ENCODE assay signal across 19 mouse cellular contexts in the genomic region with DNA sequence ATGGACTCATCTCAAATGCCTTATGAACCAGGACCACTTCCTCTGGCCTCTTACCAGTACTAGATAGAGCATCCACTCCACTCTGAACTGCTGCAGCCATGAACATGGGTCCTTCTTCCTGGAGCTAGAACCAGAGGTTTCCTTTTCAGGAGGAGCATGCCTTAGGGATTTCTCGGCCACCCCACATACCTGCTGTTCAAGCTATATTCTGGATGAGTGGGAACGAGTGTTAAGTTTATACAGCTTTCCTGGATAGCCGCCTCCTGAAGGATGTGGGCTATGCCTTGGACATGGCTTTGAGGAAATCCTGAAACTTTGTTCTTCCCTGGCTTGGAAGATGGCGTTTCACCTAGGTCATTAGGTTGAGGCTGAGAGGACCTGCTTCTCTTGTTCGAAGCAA.
DNase-seq lines count a peak whose midpoint lies in the region.
"Had no signal": no experiment of that assay in that cellular context is flagged by ENCODE, and none has a peak within 500 bp of the region (broad histone marks: within the 10 kb centered on the region; RNA-seq: fewer than 3 reads in every experiment).

No protein-coding gene starts in this region.

- intact Hi-C loops in heart, postnatal 10 days (cut with DNase I): no loop called here

- peak; percentile 18 for DNase-seq in heart, adult 11 months
- no peak for DNase-seq in heart, postnatal 10 days
- DNase-seq in right cerebral cortex, adult 18-20 months: peak; percentile 39
- no peak for DNase-seq in right cerebral cortex, postnatal 4 days
- DNase-seq in brain, adult 2 months (ENCODE audit: low read depth, low spot score): peak; percentile 71
- peak; percentile 23 to 39 for DNase-seq in frontal cortex, postnatal 36 days (ENCODE audit: low spot score in 2 of 2)
- no peak for DNase-seq in retina, embryonic 14.5 days (ENCODE audit: low spot score)
- DNase-seq: adrenal gland, adult 2 months; adrenal gland, postnatal 14 days; cerebellum, adult 11-12 months; cerebellum, adult 8-10 months; cerebellum, postnatal 10 days; cerebellum, postnatal 36 days; embryo, embryonic 11 days; gastrocnemius, adult 2 months; gastrocnemius, postnatal 14 days; heart, adult 18-20 months; heart, postnatal 14 days; heart, postnatal 4 days had no signal

Comparison
In these comparisons a context has a peak if more than half of its experiments do, and no peak if none do; other contexts are left out.
1. DNase-seq: peak in heart, adult 11 months (single experiment), right cerebral cortex, adult 18-20 months (single experiment), brain, adult 2 months (single experiment) and frontal cortex, postnatal 36 days (2 of 2); none in heart, postnatal 10 days (0 of 2), right cerebral cortex, postnatal 4 days (single experiment) and retina, embryonic 14.5 days (single experiment).